Mouse (Mus musculus): ENCODE data around the gene Vmn1r3. TPM values are rescaled to one million over a fixed set of nuclear protein-coding genes. Genes with fewer than 3 reads are reported as not detected.

Vmn1r3 gene
- total and polyA plus RNA-seq, 3 experiments = not detected

DNA sequence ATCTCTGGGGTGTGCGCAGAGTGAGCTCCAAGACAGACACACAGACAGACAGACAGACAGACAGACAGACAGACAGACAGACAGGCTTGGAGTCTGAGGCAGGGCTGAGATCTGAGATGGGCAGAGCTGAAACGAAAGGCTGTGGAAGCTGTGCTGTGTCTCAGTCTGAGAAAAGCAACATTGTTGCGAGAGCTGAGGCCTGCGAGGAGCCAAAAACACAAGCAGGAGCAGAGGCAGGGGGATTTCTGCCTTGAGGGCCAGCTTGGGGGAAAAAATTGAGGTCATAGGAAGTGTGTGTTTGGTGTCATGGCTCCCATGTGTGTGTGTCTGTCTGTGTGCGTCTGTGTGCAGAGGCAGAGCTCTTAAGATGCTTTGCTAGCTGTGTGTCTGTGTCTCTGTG lies 42.6 kb upstream of the Vmn1r3 start:
- H3K9me3 ChIP-seq (replicated peaks; ENCODE audit: insufficient read depth, low read length) = no peaks in the 10 kb centered on the region
- H3K4me1 ChIP-seq (ENCODE audit: control insufficient read depth in 1 of 2, insufficient read depth in 2 of 2, low read length in 2 of 2) = peaks cover 0 to 1% of the 10 kb centered on the region in 2 experiments; a peak in 2 of 4 replicates
- no peak overlapping the region for H3K9ac ChIP-seq (ENCODE audit: control insufficient read depth, low read depth, low read length, poor library complexity, severe bottlenecking)
- TF ChIP-seq TBP (IDR thresholded peaks at IDR 0.05; ENCODE audit: low read depth, low read length) = no peak
- no peak for TF ChIP-seq CHD2 (IDR thresholded peaks at IDR 0.05; ENCODE audit: low read length)
- no peak for TF ChIP-seq GATA1 (IDR thresholded peaks at IDR 0.05; ENCODE audit: low read depth, low read length)
- no peak for TF ChIP-seq ETS1 (IDR thresholded peaks at IDR 0.05; ENCODE audit: low read depth, low read length)
- TF ChIP-seq POLR2AphosphoS2 (IDR thresholded peaks at IDR 0.05; ENCODE audit: low read length) = no peak
- TF ChIP-seq MAX (IDR thresholded peaks at IDR 0.05; ENCODE audit: low read length) = no peak
- no peak for TF ChIP-seq TAL1 (IDR thresholded peaks at IDR 0.05; ENCODE audit: low read length)
- TF ChIP-seq HCFC1 (IDR thresholded peaks at IDR 0.05; ENCODE audit: low read depth, low read length) = no peak
- TF ChIP-seq GABPA (IDR thresholded peaks at IDR 0.05; ENCODE audit: low read depth, low read length) = no peak
- TF ChIP-seq JUND (IDR thresholded peaks at IDR 0.05; ENCODE audit: low read depth, low read length) = no peak
- no peak for TF ChIP-seq TCF12 (IDR thresholded peaks at IDR 0.05; ENCODE audit: low read depth, low read length)
- TF ChIP-seq POLR2A (IDR thresholded peaks at IDR 0.05; ENCODE audit: control insufficient read depth in 1 of 2, insufficient read depth in 1 of 2, low read depth in 1 of 2, low read length in 2 of 2, poor library complexity in 1 of 2) = no peak
- TF ChIP-seq RCOR1 (IDR thresholded peaks at IDR 0.05; ENCODE audit: low read depth, low read length) = no peak
- TF ChIP-seq ELF1 (IDR thresholded peaks at IDR 0.05; ENCODE audit: low read depth, low read length) = no peak
- no peak for TF ChIP-seq NRF1 (IDR thresholded peaks at IDR 0.05; ENCODE audit: insufficient read depth, low read depth, low read length, poor library complexity, severe bottlenecking)
- no peak for TF ChIP-seq ZC3H11A (IDR thresholded peaks at IDR 0.05; ENCODE audit: low read depth, low read length)
- TF ChIP-seq MAZ (IDR thresholded peaks at IDR 0.05; ENCODE audit: low read depth, low read length) = no peak
- no peak for TF ChIP-seq MEF2A (IDR thresholded peaks at IDR 0.05; ENCODE audit: extremely low read depth, insufficient replicate concordance, low read depth, low read length, poor library complexity, severe bottlenecking)
- no peak overlapping the region for H3K4me3 ChIP-seq (ENCODE audit: control insufficient read depth in 1 of 2, insufficient read depth in 1 of 2, low read depth in 2 of 2, low read length in 2 of 2)
- no peak overlapping the region for H3K27ac ChIP-seq (ENCODE audit: control insufficient read depth, low read depth, low read length)
- H3K27me3 ChIP-seq (ENCODE audit: control insufficient read depth in 1 of 2, insufficient read depth in 2 of 2, low read length in 2 of 2) = no peaks in the 10 kb centered on the region
- DNase-seq (ENCODE audit: low read depth, low spot score) = no peak
- H3K79me2 ChIP-seq (ENCODE audit: control insufficient read depth, insufficient read depth, low read length, poor library complexity) = no peaks in the 10 kb centered on the region
- H3K36me3 ChIP-seq (ENCODE audit: control insufficient read depth in 1 of 2, insufficient read depth in 2 of 2, low read length in 2 of 2) = peaks cover 0 to 5% of the 10 kb centered on the region in 2 experiments; a peak in 1 of 4 replicates

GRCm38 (mm10) chr4:3226488-3226887 lies 41.3 kb upstream of the Vmn1r3 start:
- H3K36me3 ChIP-seq (ENCODE audit: control insufficient read depth in 1 of 2, insufficient read depth in 2 of 2, low read length in 2 of 2) = peaks cover 0 to 5% of the 10 kb centered on the region in 2 experiments; a peak in 1 of 4 replicates
- H3K27me3 ChIP-seq (ENCODE audit: control insufficient read depth in 1 of 2, insufficient read depth in 2 of 2, low read length in 2 of 2) = no peaks in the 10 kb centered on the region
- no peak for DNase-seq (ENCODE audit: low read depth, low spot score)
- no peak overlapping the region for H3K4me3 ChIP-seq (ENCODE audit: control insufficient read depth in 1 of 2, insufficient read depth in 1 of 2, low read depth in 2 of 2, low read length in 2 of 2)
- no peaks in the 10 kb centered on the region for H3K79me2 ChIP-seq (ENCODE audit: control insufficient read depth, insufficient read depth, low read length, poor library complexity)
- no peaks in the 10 kb centered on the region for H3K9me3 ChIP-seq (replicated peaks; ENCODE audit: insufficient read depth, low read length)
- H3K27ac ChIP-seq (ENCODE audit: control insufficient read depth, low read depth, low read length) = no peak overlapping the region
- H3K4me1 ChIP-seq (ENCODE audit: control insufficient read depth in 1 of 2, insufficient read depth in 2 of 2, low read length in 2 of 2) = no peaks in the 10 kb centered on the region; a peak in 1 of 4 replicates
- TF ChIP-seq SMC3 (IDR thresholded peaks at IDR 0.05; ENCODE audit: low read depth, low read length) (no peak), ZKSCAN1 (IDR thresholded peaks at IDR 0.05; ENCODE audit: low read depth, low read length) (no peak), JUND (IDR thresholded peaks at IDR 0.05; ENCODE audit: low read depth, low read length) (no peak), TBP (IDR thresholded peaks at IDR 0.05; ENCODE audit: low read depth, low read length) (no peak), POLR2A (IDR thresholded peaks at IDR 0.05; ENCODE audit: control insufficient read depth in 1 of 2, insufficient read depth in 1 of 2, low read depth in 1 of 2, low read length in 2 of 2, poor library complexity in 1 of 2) (no peak), MEF2A (IDR thresholded peaks at IDR 0.05; ENCODE audit: extremely low read depth, insufficient replicate concordance, low read depth, low read length, poor library complexity, severe bottlenecking) (no peak), SIN3A (IDR thresholded peaks at IDR 0.05; ENCODE audit: low read length) (no peak), MYC (IDR thresholded peaks at IDR 0.05; ENCODE audit: low read depth, low read length) (no peak), ZNF384 (IDR thresholded peaks at IDR 0.05; ENCODE audit: low read depth, low read length) (no peak), ZMIZ1 (IDR thresholded peaks at IDR 0.05; ENCODE audit: low read depth, low read length) (no peak), NRF1 (IDR thresholded peaks at IDR 0.05; ENCODE audit: insufficient read depth, low read depth, low read length, poor library complexity, severe bottlenecking) (no peak), GATA1 (IDR thresholded peaks at IDR 0.05; ENCODE audit: low read depth, low read length) (no peak), E2F4 (IDR thresholded peaks at IDR 0.05; ENCODE audit: borderline replicate concordance, low read depth, low read length) (no peak), ZC3H11A (IDR thresholded peaks at IDR 0.05; ENCODE audit: low read depth, low read length) (no peak), MAZ (IDR thresholded peaks at IDR 0.05; ENCODE audit: low read depth, low read length) (no peak), EP300 (IDR thresholded peaks at IDR 0.05; ENCODE audit: low read depth in 1 of 2, low read length in 2 of 2) (no peak), MYB (IDR thresholded peaks at IDR 0.05; ENCODE audit: low read depth, low read length) (no peak), UBTF (IDR thresholded peaks at IDR 0.05; ENCODE audit: borderline replicate concordance, insufficient read depth, low read depth, low read length) (no peak), MXI1 (IDR thresholded peaks at IDR 0.05; ENCODE audit: low read depth, low read length) (no peak)
- no peak overlapping the region for H3K9ac ChIP-seq (ENCODE audit: control insufficient read depth, low read depth, low read length, poor library complexity, severe bottlenecking)

All from MEL (cell line).